Mouse (Mus musculus) thymus, postnatal 0 days (tissue): ENCODE results near the gene Golph3. TPM values are rescaled to one million over a fixed set of nuclear protein-coding genes. Genes with fewer than 3 reads are reported as not detected.
A peak's percentile ranks its signal among the peaks of the same experiment; 100 is the strongest.

Experiments used
- DNase-seq: peaks from one replicate; pipeline ENCODE4 v3.0.0-alpha.2; 2015; ENCODE audit warnings: low spot score
- polyA plus RNA-seq: library from polyadenylated mRNA; unstranded; fragments of >200 nt; fragmentation: Nextera tagmentation; extraction: Ambion mirVana; gene quantifications from 2 replicates; pipeline ENCODE4 v1.2.1, GENCODE M21; 2015

The Golph3 gene
- polyA plus RNA-seq, 1 experiment from 2014 or later: 84.1 TPM

GRCm38 (mm10) chr15:12376491-12377069 is 55.3 kb downstream of the Golph3 start:
- peak; percentile 24 for DNase-seq

- no peak for DNase-seq
Measured at GRCm38 (mm10) chr15:12377800-12378199, 56.5 kb downstream of the Golph3 start.

- no peak for DNase-seq
Measured at GRCm38 (mm10) chr15:12380057-12380456, 58.8 kb downstream of the Golph3 start.

- peak; percentile 81 for DNase-seq
Measured at GRCm38 (mm10) chr15:12380548-12380947, 59.3 kb downstream of the Golph3 start.

- no peak for DNase-seq
Measured at GRCm38 (mm10) chr15:12384679-12385078, 63.4 kb downstream of the Golph3 start.

- DNase-seq: no peak
Measured at GRCm38 (mm10) chr15:12388726-12389489, 67.7 kb downstream of the Golph3 start.

- DNase-seq: no peak
Measured at GRCm38 (mm10) chr15:12394758-12395157, 73.5 kb downstream of the Golph3 start.

- no peak for DNase-seq
Measured at GRCm38 (mm10) chr15:12397032-12397431, 75.8 kb downstream of the Golph3 start.

Other genes starting within 250 kb of the Golph3 start
- gene Zfr, start 203.6 kb upstream of the Golph3 start, polyA plus RNA-seq: 77.5 and 78.4 TPM in 2 replicates
- gene Mtmr12, start 116.4 kb upstream of the Golph3 start, polyA plus RNA-seq: 15.9 and 19.0 TPM in 2 replicates
- gene 1810049J17Rik, start 449 bp downstream of the Golph3 start, polyA plus RNA-seq: 1.6 and 2.0 TPM in 2 replicates